Mouse (Mus musculus) kidney, postnatal 14 days (tissue): ENCODE results near the gene Mafk.

ENCODE experiments used
- DNase-seq: peaks from one replicate; pipeline ENCODE4 v3.0.0; 2022; ENCODE audit warnings: mixed read lengths

Mafk gene

GRCm38 (mm10) chr5:139819538-139820181 is 28.3 kb downstream of the Mafk start, which contains the start of gene Tmem184a:
Gene Tmem184a, minus strand, starts transcription at chr5:139819917.
- no peak for DNase-seq

GRCm38 (mm10) chr5:139821466-139822459 is 30.4 kb downstream of the Mafk start:
- DNase-seq = no peak

GRCm38 (mm10) chr5:139824531-139824930 is 33.2 kb downstream of the Mafk start:
- DNase-seq = no peak

DNA sequence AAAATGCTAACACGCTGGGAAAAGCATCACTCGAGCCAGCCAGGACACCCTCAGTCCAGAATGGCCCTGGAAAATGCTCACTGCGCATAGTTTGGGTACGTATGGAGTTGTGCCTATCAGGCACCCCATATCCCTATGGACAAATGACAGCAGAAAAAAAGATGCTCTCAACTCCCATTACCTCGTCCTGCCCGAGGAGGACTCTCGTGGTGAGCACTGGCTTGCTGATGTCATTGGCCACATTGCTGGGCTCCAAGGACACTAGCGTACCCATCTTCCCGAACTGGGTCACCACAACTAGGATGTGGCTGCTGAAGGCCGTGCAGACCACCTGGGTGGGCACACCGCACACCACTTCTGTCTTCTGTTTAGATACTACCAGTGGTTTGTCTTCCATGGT is 34.6 kb downstream of the Mafk start:
- no peak for DNase-seq

DNA sequence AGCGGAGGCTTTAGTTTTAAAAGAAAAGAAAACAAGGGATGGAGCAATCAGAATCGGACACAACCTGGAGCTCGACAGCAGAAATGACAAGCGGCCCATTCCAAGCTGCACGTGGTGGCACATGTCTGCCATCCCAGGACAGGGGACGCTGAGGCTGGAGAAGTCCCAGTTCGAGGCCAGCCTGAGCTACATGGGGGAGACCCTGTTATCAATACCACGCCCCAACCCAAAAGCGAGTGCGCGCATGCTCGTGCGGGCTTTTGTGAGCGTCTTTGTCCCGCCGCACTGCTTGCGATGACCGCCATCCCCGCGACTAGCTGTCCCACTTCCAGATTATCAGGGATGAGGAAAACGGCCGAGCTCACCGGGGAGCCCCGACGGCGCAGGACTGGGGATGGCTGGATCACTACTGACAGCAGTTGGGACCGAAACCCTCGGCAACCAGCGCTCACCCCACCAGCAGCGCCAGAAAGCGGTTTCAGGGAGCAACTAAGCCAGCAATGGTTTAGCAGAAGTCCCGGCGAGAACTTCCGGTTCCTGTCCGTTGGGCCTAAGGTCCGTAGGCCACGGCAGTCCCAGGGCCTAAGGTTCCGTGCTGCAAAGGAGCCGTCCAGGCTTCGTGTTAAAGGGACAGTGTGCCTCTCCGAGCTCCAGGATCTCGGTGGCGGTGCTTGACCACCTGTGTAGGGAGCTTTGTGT is 35.2 kb downstream of the Mafk start, which contains the start of the genes Gm26938 and Psmg3:
TSS of gene Gm26938 (minus strand) at position 51 of the 699 bp plus-strand sequence.
TSS of gene Psmg3 (minus strand) at position 529 of the 699 bp plus-strand sequence.
- DNase-seq = peak; percentile 91

DNA sequence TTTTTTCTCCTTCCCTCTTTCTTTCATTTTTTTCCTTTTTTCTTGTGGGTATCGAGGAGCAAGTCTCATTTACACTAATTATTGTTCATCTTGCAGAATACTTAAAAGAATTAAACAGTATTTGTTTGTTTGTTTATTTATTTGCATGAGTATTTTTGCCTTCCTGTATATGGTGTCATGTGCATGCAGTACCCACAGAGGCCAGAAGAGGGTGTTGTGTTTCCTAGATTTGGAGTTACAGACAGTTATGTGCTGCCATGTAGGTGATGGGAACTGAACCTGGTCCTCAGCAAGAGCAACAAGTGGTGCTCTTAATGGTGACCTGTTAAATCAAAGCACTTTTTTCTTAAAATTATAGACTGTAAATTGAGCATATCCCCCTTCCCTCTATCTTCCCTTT is 36.3 kb downstream of the Mafk start:
- no peak for DNase-seq

GRCm38 (mm10) chr5:139829384-139829783 is 38.1 kb downstream of the Mafk start:
- DNase-seq = no peak

GRCm38 (mm10) chr5:139830734-139831133 is 39.4 kb downstream of the Mafk start:
- no peak for DNase-seq

- no peak for DNase-seq
Measured at GRCm38 (mm10) chr5:139832125-139832524, 40.8 kb downstream of the Mafk start.

- no peak for DNase-seq
Measured at GRCm38 (mm10) chr5:139835706-139836105, 44.4 kb downstream of the Mafk start.

DNA sequence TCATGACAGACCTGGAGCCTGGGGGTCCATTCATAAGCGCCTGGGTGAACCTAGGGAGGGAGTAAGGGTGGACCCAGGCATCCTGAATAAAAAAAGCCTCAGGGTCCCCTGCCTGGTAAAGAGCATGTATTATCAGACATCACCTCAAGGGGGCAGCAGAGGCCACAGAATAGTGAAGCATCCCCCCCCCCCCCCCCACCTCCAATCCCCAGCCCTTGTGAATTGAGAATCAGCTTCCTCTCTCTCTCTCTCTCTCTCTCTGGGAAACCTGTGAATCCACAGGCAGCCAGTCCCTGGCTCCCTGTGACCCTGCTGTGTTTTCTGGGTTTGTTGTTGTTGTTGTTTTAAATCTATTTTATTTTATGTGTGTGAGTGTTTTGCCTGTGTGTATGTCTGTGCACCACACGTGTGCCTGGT is 47.2 kb downstream of the Mafk start:
- peak; percentile 69 for DNase-seq

- no peak for DNase-seq
Measured at GRCm38 (mm10) chr5:139839142-139839541, 47.8 kb downstream of the Mafk start.

GRCm38 (mm10) chr5:139849626-139850320 is 58.5 kb downstream of the Mafk start:
- DNase-seq = peak; percentile 65
